Mouse (Mus musculus): ENCODE measurements at regions not wholly inside any gene's neighbourhood (a gene's known extent, or its start where the extent isn't known, plus 50 kb on each side); places are given as distances from the start of the nearest gene placed in this dataset.

DNA sequence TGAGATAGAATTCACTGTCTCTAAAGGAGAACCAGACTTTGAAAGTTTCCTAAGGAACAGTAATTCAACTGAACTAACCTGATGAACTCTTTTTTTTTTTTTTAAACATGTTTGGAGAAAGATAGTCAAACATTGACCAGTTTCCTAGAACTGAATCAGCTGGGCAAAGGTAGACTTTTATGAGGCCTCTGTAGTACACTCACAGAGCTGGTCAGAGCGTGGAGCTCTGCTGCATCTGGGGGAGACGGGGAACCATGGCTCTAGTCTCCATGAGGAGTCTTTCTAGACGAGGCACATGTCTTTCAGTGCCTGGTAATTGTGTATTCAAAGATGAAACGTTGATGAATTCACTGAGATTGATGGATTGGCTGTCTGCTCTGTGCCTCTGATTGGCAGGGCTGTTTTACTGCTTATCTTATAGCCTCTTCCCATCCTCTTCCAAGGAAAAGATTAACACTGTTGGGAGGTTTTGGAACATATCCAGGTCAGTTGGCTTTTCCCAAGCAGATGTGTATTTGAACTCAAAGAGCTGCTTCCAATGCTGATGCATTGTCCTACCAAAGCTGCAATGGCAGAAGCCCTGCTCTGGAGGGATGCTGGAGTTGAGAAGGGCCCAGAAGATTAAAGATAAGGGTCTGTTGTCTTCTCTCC is 122.5 kb upstream of the Maf start:
- DNase-seq (ENCODE audit: low read depth, low spot score) = no peak
- H3K36me3 ChIP-seq (ENCODE audit: control insufficient read depth in 1 of 2, insufficient read depth in 2 of 2, low read length in 2 of 2) = no peaks in the 10 kb centered on the region
- TF ChIP-seq UBTF (IDR thresholded peaks at IDR 0.05; ENCODE audit: borderline replicate concordance, insufficient read depth, low read depth, low read length) (no peak), CHD1 (IDR thresholded peaks at IDR 0.05; ENCODE audit: low read depth, low read length) (no peak), ZMIZ1 (IDR thresholded peaks at IDR 0.05; ENCODE audit: low read depth, low read length) (no peak), RCOR1 (IDR thresholded peaks at IDR 0.05; ENCODE audit: low read depth, low read length) (no peak), MXI1 (IDR thresholded peaks at IDR 0.05; ENCODE audit: low read depth, low read length) (no peak), MYC (IDR thresholded peaks at IDR 0.05; ENCODE audit: low read depth, low read length) (no peak), MEF2A (IDR thresholded peaks at IDR 0.05; ENCODE audit: extremely low read depth, insufficient replicate concordance, low read depth, low read length, poor library complexity, severe bottlenecking) (no peak), ZNF384 (IDR thresholded peaks at IDR 0.05; ENCODE audit: low read depth, low read length) (no peak), E2F4 (IDR thresholded peaks at IDR 0.05; ENCODE audit: borderline replicate concordance, low read depth, low read length) (no peak), KAT2A (conservative IDR thresholded peaks at IDR 0.05; ENCODE audit: low read depth, low read length) (no peak), NRF1 (IDR thresholded peaks at IDR 0.05; ENCODE audit: insufficient read depth, low read depth, low read length, poor library complexity, severe bottlenecking) (no peak), USF2 (IDR thresholded peaks at IDR 0.05; ENCODE audit: borderline replicate concordance in 1 of 2, insufficient read depth in 1 of 2, low read depth in 1 of 2, low read length in 2 of 2) (no peak), MAFK (IDR thresholded peaks at IDR 0.05; ENCODE audit: borderline replicate concordance, low read depth, low read length) (no peak), CHD2 (IDR thresholded peaks at IDR 0.05; ENCODE audit: low read length) (no peak), TBP (IDR thresholded peaks at IDR 0.05; ENCODE audit: low read depth, low read length) (no peak), SMC3 (IDR thresholded peaks at IDR 0.05; ENCODE audit: low read depth, low read length) (no peak), TAL1 (IDR thresholded peaks at IDR 0.05; ENCODE audit: low read length) (no peak), JUND (IDR thresholded peaks at IDR 0.05; ENCODE audit: low read depth, low read length) (no peak)
- no peaks in the 10 kb centered on the region for H3K9me3 ChIP-seq (replicated peaks; ENCODE audit: insufficient read depth, low read length)
- H3K27ac ChIP-seq (ENCODE audit: control insufficient read depth, low read depth, low read length) = no peak overlapping the region
- no peak overlapping the region for H3K9ac ChIP-seq (ENCODE audit: control insufficient read depth, low read depth, low read length, poor library complexity, severe bottlenecking)
- H3K4me1 ChIP-seq (ENCODE audit: control insufficient read depth in 1 of 2, insufficient read depth in 2 of 2, low read length in 2 of 2) = no peaks in the 10 kb centered on the region
- no peak overlapping the region for H3K4me3 ChIP-seq (ENCODE audit: control insufficient read depth in 1 of 2, insufficient read depth in 1 of 2, low read depth in 2 of 2, low read length in 2 of 2)
- H3K27me3 ChIP-seq (ENCODE audit: control insufficient read depth in 1 of 2, insufficient read depth in 2 of 2, low read length in 2 of 2) = no peaks in the 10 kb centered on the region
- no peaks in the 10 kb centered on the region for H3K79me2 ChIP-seq (ENCODE audit: control insufficient read depth, insufficient read depth, low read length, poor library complexity)

DNA sequence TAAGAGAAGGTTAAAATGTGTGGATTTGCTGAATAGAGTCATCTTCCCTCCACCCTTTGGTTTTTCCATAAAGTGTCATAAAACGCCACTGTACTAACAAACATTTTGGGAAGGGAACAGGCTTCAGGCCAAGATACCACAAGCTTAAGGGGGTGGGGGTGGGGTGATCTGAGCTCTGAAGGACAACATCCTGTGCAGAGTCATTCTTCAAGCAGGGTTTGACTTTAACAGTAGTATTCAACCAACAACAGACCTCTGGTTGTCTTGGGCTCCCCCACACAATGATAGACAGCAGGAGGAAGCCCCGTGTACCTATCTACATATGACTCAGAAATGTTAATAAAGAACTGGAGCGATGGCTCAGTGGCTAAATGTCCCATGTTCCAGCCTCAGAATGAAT is 118.9 kb upstream of the Maf start:
- H3K4me3 ChIP-seq (ENCODE audit: control insufficient read depth in 1 of 2, insufficient read depth in 1 of 2, low read depth in 2 of 2, low read length in 2 of 2) = no peak overlapping the region
- H3K9ac ChIP-seq (ENCODE audit: control insufficient read depth, low read depth, low read length, poor library complexity, severe bottlenecking) = no peak overlapping the region
- no peak for DNase-seq (ENCODE audit: low read depth, low spot score)
- no peaks in the 10 kb centered on the region for H3K9me3 ChIP-seq (replicated peaks; ENCODE audit: insufficient read depth, low read length)
- H3K79me2 ChIP-seq (ENCODE audit: control insufficient read depth, insufficient read depth, low read length, poor library complexity) = no peaks in the 10 kb centered on the region
- no peak overlapping the region for H3K27ac ChIP-seq (ENCODE audit: control insufficient read depth, low read depth, low read length)
- no peaks in the 10 kb centered on the region for H3K4me1 ChIP-seq (ENCODE audit: control insufficient read depth in 1 of 2, insufficient read depth in 2 of 2, low read length in 2 of 2)
- no peaks in the 10 kb centered on the region for H3K36me3 ChIP-seq (ENCODE audit: control insufficient read depth in 1 of 2, insufficient read depth in 2 of 2, low read length in 2 of 2)
- TF ChIP-seq ZMIZ1 (IDR thresholded peaks at IDR 0.05; ENCODE audit: low read depth, low read length) (no peak), TBP (IDR thresholded peaks at IDR 0.05; ENCODE audit: low read depth, low read length) (no peak), CHD1 (IDR thresholded peaks at IDR 0.05; ENCODE audit: low read depth, low read length) (no peak), CHD2 (IDR thresholded peaks at IDR 0.05; ENCODE audit: low read length) (no peak), GATA1 (IDR thresholded peaks at IDR 0.05; ENCODE audit: low read depth, low read length) (no peak), NELFE (IDR thresholded peaks at IDR 0.05; ENCODE audit: low read depth, low read length) (no peak)
- H3K27me3 ChIP-seq (ENCODE audit: control insufficient read depth in 1 of 2, insufficient read depth in 2 of 2, low read length in 2 of 2) = no peaks in the 10 kb centered on the region

Data from MEL (cell line).